Mouse (Mus musculus): ENCODE data around the gene Arhgef7. TPM values are rescaled to one million over a fixed set of nuclear protein-coding genes. Genes with fewer than 3 reads are reported as not detected.

The Arhgef7 gene
- total RNA-seq, 1 experiment from 2014 or later, result 24.6 TPM

GRCm38 (mm10) chr8:11757568-11758481, 30.3 kb downstream of the Arhgef7 start:
- ATAC-seq (replicated peaks; ENCODE audit: insufficient number of reproducible peaks, low FRiP score, low TSS enrichment, poor library complexity, severe bottlenecking), result peak; percentile 78

DNA sequence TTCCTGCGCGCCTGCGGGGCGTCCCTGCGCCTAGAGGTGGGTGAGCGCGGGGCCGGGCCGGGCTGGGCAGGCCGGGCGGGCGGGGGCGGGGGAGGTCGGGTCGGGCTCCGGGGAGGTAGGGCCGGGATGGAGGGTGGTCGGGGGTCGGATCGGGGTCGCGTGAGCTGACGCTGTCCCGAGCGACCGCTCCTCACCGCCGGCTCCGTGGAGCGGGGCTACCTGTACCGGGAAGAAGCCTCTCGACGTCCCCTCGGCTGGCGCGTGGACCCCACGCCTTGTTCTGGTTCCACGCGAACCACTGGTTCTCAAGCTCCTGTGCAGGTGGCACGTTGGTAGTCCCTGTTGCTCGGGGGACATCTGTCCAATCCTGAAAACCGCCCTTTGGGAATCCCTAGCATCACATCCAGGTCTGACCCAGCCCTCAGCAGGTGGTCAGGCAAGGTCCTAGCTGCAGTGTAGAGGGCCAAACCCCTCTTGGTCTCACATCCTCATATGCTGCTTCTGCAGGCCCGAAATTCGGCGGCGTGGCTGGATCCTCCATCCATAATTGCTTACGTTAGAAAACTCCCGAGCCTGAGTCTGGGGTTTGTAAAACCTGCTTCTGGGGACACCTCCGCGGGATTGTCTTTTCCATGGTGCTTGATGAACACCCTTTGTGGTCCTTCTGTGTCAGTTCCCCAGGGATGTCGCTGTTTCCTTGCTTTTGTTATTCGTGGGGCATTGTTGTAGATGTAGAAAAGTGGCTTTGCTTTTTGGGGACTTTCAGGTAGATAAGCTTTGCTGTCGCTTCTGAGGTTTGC, 31.2 kb downstream of the Arhgef7 start:
- 0 out of 2 replicates have a peak, but pooled peaks have one; percentile 6 for ATAC-seq (replicated peaks; ENCODE audit: insufficient number of reproducible peaks, low FRiP score, low TSS enrichment, poor library complexity, severe bottlenecking)

- no peak for ATAC-seq (replicated peaks; ENCODE audit: insufficient number of reproducible peaks, low FRiP score, low TSS enrichment, poor library complexity, severe bottlenecking)
Measured at GRCm38 (mm10) chr8:11761551-11761950, 34.0 kb downstream of the Arhgef7 start.

- ATAC-seq (replicated peaks; ENCODE audit: insufficient number of reproducible peaks, low FRiP score, low TSS enrichment, poor library complexity, severe bottlenecking), result no peak
Measured at GRCm38 (mm10) chr8:11762048-11762447, 34.5 kb downstream of the Arhgef7 start.

DNA sequence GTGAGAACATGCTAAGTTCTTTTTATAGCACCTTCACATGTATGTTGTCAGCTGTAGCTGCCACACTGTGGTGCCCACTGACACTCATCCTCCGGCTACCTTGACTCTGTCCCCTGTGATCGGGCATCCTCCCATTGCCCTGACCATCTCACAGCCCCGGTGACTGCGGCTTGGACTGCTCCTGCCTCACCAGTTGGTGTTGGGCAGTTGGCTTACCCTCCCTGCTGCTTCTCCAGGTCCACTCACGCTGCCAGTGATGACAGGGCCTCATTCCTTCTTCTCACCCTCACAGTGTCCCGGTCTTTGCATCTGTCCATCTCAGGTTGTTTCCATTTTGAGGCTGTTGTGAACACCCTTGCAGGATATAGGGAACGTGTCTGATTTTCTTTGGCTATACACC, 35.3 kb downstream of the Arhgef7 start:
- ATAC-seq (replicated peaks; ENCODE audit: insufficient number of reproducible peaks, low FRiP score, low TSS enrichment, poor library complexity, severe bottlenecking), result no peak

GRCm38 (mm10) chr8:11767213-11767840, 39.8 kb downstream of the Arhgef7 start:
- ATAC-seq (replicated peaks; ENCODE audit: insufficient number of reproducible peaks, low FRiP score, low TSS enrichment, poor library complexity, severe bottlenecking), result peak; percentile 90

- no peak for ATAC-seq (replicated peaks; ENCODE audit: insufficient number of reproducible peaks, low FRiP score, low TSS enrichment, poor library complexity, severe bottlenecking)
Measured at GRCm38 (mm10) chr8:11770001-11770400, 42.5 kb downstream of the Arhgef7 start.

DNA sequence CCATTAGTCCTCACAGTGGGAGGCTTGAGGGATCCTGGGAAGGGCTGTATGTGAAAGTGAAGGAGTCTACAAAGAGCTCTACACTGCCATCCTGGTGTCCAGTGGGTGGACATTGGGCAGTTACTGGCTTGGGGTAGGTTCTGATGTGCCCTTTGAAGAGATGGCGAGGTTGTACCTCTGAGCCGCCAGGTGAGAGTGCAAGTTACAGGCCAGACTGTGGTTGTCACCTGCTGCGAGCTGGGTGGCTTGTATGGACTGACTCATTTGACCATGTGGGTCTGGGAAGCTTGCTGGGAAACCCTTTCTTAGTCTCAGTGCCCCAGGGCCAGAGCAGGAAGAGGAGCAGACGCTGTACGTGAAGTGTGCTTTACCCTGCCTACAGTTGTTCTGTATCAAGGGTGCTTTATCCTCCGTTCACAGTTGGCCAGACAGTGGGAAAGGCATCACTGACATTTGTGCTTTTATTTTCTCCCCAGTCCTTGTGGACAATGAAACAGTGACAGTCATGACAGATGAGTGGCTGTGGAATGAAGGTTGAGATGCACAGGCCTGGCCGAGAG, 43.1 kb downstream of the Arhgef7 start:
- no peak for ATAC-seq (replicated peaks; ENCODE audit: insufficient number of reproducible peaks, low FRiP score, low TSS enrichment, poor library complexity, severe bottlenecking)

- ATAC-seq (replicated peaks; ENCODE audit: insufficient number of reproducible peaks, low FRiP score, low TSS enrichment, poor library complexity, severe bottlenecking), result no peak
Measured at GRCm38 (mm10) chr8:11771608-11772007, 44.1 kb downstream of the Arhgef7 start.

DNA sequence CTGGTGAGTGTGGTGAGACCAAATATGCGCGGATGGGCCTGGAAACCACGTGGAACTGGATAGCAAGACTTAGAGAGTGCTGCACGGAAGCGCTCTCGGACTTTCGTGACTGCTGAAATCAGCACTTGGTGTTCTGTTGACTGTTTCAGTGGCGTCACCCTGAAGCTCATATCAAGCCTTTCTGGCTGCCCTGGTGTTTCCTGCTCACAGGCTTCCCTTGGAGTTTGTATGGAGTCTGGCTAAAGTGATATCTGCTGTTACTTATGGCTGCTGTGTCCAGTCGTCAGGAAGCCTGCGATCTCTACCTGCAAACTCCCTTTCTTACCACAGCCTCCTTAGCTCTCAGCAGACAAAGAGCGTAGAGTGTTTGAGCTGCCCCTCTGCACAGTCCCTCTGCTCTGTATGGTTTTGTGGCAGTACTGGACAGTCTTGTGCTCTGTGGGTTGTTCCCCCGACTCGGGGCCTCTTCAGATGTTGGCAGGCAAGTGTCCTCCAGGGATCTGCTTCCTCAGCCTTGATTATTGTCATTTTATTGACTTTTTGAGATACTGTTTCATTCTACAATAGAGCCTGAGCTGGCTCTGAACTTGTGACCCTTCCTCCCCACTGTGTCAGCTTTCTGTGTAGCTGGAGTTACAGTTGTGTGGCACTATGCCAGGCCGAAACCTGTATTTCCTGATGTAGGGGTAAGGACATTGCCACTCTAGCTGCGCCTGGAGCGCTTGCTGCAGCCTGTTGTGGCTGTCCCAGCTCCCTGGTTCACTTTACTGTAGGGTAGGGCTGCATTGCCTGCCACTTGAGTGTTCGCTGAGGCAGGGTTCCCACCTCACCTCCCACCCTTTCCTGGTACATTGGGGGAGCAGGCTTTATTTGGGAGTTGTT, 46.9 kb downstream of the Arhgef7 start:
- no peak for ATAC-seq (replicated peaks; ENCODE audit: insufficient number of reproducible peaks, low FRiP score, low TSS enrichment, poor library complexity, severe bottlenecking)

DNA sequence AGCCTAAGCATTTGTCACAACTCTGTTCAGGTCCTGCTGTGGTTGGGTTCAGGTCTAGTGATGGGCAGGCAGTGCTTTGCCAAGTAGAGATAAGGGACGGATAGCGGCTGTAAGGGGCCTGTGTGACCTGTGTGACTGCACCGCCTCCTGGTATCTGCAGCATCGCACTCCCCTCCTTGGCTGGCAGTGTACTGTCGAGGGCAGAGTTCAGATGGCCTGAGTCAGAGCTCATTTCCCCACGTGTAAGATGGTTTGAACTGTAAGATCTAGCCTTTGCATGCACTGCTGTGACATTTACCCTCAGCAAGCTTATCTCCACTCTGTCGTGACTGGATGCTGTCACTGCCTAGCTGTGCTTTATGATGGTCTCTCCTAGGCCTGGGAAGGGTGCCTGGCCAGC, 48.4 kb downstream of the Arhgef7 start:
- no peak for ATAC-seq (replicated peaks; ENCODE audit: insufficient number of reproducible peaks, low FRiP score, low TSS enrichment, poor library complexity, severe bottlenecking)

DNA sequence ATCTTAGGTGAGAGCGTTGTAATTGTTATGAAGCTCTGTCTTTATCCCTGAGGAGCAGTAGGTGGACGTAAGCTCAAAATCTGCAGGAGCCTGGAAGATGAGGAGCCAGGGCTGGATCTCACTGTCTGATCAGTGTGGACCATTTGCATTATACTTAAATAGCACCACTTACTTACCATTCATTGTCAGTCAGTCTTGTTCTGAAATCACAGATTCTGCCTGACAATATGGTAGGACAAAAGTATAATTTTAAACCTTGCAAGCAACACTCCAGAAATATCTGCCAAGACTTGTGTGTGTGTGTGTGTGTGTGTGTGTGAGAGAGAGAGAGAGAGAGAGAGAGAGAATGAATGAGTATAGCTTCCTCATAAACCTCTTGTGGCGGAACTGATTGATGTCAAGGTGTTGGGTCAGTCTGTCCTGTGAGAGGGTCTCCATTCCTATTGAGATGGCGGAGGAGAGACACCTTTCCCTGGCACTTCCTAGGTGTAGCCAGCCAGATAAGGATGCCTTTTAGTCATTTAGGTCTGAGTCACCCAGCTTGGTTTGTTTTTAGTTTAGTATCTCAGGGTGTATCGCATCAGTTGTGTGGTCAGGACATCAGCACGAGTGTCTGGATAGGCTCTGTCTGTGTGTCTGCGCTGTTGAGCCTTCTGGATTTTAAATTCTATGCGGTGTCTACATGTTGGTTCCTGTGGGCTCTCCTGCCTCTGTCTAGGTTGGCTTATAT, 49.1 kb downstream of the Arhgef7 start:
- no peak for ATAC-seq (replicated peaks; ENCODE audit: insufficient number of reproducible peaks, low FRiP score, low TSS enrichment, poor library complexity, severe bottlenecking)

DNA sequence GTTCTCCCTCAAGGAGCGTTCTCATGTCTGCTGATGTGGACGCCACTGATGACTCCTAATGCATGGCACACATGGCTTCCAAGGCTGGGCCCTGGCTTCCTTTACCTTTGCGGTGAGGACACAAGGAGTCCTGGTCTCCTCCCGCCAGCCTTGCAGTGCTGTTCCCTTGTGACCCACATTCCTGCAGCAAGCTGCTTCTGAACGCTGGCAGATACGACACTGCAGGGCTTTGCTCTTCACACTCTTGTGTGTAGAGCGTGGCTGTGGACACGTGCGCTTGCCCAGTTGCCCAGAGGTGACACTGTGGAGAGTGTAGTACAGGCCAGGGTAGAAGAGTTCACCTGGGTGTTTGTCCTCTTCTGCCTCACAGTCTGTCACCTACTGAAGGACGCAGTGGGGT, 49.7 kb downstream of the Arhgef7 start:
- ATAC-seq (replicated peaks; ENCODE audit: insufficient number of reproducible peaks, low FRiP score, low TSS enrichment, poor library complexity, severe bottlenecking), result no peak

- no peak for ATAC-seq (replicated peaks; ENCODE audit: insufficient number of reproducible peaks, low FRiP score, low TSS enrichment, poor library complexity, severe bottlenecking)
Measured at GRCm38 (mm10) chr8:11778646-11779433, 51.3 kb downstream of the Arhgef7 start.

GRCm38 (mm10) chr8:11779844-11780634, 52.5 kb downstream of the Arhgef7 start:
- no peak for ATAC-seq (replicated peaks; ENCODE audit: insufficient number of reproducible peaks, low FRiP score, low TSS enrichment, poor library complexity, severe bottlenecking)

- no peak for ATAC-seq (replicated peaks; ENCODE audit: insufficient number of reproducible peaks, low FRiP score, low TSS enrichment, poor library complexity, severe bottlenecking)
Measured at GRCm38 (mm10) chr8:11780641-11781040, 53.1 kb downstream of the Arhgef7 start.
